Mouse (Mus musculus): Measurements from ENCODE around the gene Sorbs1.

The Sorbs1 gene

DNA sequence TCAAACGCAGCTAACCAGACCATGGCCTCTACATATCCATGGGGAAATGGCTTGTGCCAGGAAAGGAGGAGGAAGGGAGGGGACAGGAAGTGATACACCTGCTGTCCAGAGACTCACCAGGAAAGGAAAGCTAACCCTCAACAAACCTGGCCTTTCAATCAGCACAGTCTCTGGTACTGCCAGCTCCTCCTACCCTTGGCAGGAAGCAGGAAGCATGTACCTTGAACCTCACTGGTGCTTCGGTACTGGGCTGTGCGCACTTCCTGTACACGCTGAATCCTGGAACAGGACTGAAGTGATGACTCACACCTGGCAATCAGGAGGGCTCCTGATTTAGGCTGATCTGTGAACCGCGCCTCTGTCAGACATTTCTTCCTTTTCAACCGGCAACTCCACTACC, 206.0 kb downstream of the Sorbs1 start:
- DNase-seq (ENCODE audit: low read depth in 2 of 2, low spot score in 2 of 2): no peak

DNA sequence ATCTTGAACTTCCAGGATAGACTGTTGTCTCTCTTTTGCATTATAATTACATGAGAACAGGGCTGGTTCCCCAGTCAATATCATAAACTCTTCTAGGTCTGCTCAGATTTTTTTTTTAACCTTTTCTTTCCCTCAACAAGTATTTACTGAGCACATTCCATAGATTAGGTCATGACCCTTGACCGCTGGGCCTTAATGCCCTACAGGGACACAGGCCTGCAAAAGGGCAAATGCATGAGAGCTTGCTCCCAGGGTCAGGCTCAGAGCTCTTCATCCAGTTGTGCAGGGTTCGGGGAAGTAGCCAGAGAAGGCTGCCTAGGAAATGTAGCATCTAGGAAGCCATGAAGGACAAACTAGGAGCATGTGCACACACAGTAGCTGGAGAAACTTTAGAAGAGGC, 206.9 kb downstream of the Sorbs1 start:
- DNase-seq (ENCODE audit: low read depth in 2 of 2, low spot score in 2 of 2): no peak

DNA sequence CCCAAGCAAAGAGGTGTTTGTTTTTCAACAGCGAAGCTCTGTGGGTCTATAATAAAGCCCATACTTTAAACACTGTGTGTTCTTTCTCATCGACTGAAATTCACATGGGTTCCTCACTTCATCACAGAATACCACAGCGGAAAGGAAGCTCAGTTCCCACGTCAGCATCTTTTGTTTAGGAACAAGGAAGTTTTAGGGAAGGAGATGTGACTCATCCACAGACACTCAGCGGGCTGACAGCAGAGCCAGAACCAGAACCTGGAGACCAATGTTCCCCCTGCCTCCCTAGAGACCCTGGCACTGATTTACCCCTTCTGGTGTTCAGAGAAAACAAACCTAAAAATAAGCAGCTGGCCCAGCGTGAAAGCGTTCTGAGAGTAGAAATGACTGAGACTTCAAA, 208.1 kb downstream of the Sorbs1 start:
- no peak for DNase-seq (ENCODE audit: low read depth in 2 of 2, low spot score in 2 of 2)

DNA sequence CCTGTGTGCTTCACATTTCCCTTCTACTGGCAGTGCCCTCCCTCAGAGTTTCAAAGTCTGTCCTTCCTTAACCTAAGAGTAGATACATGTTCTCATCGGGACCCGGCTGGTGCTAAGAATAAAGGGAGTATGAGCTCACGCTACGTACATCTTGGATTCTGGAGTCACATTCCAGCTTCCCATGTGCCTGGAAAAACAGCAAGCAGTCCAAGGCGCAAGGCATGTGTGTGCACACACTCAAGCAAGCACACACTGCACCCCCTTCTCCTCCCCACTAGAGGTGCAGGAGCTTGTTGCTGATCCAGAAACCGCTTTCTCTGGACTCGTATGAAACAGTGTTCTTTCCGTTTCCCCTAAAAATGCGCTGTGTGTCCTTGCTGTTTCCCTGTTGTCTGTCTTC, 210.7 kb downstream of the Sorbs1 start:
- DNase-seq (ENCODE audit: low read depth in 2 of 2, low spot score in 2 of 2): no peak

DNA sequence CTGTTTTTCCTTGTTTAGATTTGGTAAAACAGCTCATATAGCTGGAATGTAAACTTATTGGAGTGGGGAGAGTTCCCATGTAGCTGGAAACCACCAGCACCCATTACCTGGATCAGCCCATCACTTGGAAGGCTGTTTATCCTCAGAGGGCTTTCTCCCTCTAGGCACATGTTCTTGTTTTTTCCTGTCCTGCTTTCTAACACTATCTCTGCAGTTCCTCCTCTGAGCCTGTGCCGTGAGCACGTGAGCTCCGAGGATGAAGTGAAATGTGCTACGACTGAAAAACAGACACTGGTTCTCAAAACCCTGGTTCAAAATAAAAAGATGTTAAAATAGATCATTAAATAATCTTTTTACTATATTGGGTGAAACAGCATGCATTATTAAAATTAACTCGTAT, 211.1 kb downstream of the Sorbs1 start:
- no peak for DNase-seq (ENCODE audit: low read depth in 2 of 2, low spot score in 2 of 2)

DNA sequence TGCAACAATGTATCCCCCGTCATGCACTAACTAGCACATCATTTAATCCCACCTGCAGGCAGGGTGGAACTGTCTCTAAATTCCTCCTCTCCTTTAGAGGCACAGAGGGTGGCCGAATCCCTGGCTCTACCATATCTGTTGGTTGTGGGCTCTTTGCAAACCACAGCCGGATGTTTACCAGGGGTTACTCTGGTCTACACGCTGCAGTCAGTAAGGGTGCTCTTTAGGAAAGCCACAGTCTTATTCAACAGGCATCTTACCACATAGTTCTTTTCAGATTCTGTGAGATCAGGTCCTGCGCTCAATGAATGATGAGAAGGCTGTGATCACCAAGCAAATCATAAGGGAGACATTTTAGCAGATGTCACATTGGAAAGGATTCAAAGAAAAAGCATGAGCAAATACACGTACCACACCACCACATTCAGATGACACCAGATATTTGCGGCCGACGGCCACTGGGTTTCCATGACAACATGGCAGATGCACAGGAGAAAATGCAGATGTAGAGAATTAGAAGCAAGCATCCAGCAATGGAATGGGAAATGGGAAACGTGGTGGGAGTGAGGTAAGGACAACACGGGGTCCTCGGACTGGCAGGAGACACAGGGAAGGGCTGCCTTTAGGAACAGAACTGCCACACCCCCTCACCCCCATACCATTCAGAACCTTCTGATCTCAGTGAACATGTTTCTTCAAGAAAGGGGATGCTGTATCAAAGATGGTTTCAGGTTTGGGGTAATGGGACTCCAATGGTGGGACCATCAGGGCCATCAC, 213.4 kb downstream of the Sorbs1 start:
- DNase-seq (ENCODE audit: low read depth in 2 of 2, low spot score in 2 of 2): peak in 1 of 2 experiments; percentile 3

DNA sequence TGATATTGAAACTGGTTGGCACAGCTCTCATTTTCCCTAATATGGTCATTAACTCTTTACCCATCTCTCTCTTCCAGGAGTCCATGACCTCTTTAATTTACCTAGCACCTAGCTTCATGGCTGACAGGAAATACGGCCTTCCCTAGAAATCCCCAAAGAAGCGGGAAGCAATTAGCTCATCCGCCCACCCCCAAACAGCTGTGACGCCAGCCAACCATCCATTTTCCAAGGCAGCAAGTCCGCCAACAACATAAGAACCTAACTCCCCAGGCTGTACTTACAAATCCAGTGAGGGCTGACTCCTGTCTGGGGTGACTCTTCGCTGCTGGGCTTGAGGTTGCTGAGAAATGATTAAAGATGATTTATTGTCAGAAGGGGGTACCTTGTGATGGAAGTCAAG, 214.4 kb downstream of the Sorbs1 start:
- no peak for DNase-seq (ENCODE audit: low read depth in 2 of 2, low spot score in 2 of 2)

DNA sequence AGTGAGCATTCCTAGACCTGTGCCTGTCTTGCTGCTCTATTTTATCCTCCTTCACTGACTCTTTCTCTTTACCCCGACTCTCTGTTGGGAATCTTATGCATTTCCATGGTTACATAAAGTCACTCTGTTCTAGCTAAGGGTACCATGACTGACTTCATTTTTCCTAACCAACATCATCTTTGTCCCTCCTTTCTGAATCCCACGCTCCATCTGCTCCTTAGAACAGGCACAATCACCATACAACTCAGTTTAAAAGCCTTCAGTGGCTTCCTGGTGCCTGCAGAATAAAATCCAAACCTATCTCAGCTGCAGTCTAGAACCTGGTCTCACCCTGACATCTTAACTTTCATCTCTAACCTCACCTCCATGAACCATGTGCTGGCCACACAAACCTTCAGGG, 215.0 kb downstream of the Sorbs1 start:
- no peak for DNase-seq (ENCODE audit: low read depth in 2 of 2, low spot score in 2 of 2)

DNA sequence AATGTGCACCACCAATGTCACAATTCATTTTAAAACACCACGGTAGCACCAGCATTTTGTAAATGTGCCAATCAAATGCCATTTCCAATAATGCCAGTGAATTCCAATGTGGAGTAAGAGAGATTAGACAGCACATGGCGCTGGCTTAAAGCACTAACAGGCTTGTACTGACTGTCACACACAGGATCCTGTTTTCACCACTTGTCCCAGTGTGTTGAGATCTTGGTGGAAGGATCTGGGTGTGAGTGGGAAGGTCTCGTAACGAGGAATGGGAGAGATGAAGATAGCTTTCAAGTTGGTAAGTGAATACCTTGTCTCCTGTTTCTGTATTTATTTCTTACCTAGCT, 215.8 kb downstream of the Sorbs1 start:
- DNase-seq (ENCODE audit: low read depth in 2 of 2, low spot score in 2 of 2): no peak

DNA sequence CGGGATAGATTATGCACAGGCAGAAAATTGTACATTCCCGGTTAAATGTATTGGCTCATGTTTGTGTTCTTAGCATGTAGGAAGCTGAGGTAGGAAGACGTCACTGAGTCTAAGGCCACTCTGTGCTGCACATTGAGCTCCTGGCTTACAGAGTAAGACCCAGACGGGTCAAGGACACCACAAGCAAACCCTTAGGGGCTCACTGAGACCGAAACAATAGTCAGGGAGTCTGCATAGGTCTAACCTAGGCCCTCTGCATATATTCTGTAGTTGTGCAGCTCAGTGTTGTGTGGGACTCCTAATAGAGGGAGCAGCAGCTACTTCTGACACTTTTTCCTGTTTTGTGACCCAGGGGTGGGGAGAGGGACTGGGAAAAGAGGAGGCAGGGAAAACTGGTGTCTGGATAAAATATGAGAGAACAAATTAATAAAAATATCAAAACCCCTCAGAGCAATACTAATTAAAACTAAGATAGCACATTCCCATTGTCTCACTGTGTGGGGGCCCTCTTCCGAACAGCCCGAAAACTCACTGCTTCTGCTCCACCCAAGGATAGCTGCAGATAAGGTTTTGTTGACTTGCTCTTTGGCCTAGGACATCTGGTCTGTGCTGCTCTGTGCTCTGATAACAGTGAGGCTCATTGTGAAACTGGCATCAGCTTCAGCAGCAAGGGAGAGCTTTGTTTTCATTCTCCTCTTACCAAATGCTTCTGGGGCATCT, 216.3 kb downstream of the Sorbs1 start:
- no peak for DNase-seq (ENCODE audit: low read depth in 2 of 2, low spot score in 2 of 2)

DNA sequence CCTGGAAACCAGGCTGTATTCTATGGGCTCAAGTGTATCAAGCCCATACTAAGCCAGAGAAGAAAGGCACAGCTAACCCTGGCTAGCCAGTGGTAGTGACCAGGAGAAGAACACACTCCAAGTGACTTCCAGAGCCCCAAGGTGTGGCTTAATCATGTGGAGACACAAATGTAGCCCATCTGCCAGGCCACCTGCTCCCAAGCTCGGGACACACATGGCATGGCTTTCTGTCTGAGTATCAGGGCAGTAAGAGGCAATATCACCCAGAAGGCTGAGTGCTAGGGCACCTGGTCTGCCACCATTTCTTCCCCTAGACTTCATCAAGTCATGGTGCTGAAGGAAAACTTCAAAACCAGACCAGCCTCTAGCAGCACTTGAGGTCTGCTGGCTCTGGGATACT, 219.3 kb downstream of the Sorbs1 start:
- DNase-seq (ENCODE audit: low read depth in 2 of 2, low spot score in 2 of 2): no peak

DNA sequence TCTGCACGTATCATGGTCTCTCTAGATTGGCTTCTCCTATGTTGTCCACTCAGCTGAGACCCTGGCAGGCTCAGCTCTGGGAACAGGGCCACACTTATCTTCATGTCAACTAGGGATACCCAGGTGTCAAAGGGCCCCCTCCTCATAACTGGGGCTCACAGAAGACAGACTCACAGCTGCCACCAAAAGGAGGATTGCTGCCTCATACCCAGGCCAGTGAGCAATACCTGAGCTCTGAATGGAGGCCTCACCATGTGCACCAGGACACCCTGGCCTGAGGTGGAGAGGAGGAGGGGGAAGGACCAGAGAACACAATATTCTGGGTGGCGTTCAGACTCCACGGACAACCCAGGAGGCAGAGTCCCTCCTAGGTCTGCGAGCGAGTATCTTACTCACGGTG, 219.8 kb downstream of the Sorbs1 start:
- no peak for DNase-seq (ENCODE audit: low read depth in 2 of 2, low spot score in 2 of 2)

DNA sequence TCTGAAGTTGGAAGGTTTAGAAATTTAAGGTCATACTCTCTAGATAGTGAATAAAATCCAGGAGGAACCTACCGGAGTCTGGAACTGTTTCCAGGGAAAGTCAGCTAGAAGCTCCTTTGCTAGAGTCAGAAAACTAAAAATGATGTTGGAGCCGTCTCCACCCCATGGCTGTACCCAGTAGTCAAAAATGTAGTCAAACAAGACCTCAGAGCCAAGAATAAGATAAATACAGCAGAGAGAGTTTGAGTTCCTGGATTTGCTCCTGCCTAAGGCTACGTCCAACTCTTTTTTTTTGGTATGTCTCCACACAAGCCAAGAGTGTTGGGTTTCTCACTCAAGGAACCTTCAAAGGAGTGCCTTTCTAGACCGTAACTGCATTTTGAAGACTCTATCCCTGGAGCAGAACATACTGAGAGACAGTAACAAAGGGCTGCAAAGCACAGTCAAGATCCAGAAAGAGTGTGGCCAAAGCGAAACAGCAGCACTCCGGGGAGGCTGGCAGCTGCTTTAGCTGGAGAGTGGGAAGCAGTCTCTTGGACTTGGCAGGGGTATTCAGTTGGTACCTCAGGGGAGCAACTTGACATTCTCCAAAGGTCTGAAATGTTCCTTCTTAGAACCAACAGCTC, 223.4 kb downstream of the Sorbs1 start:
- no peak for DNase-seq (ENCODE audit: low read depth in 2 of 2, low spot score in 2 of 2)

DNA sequence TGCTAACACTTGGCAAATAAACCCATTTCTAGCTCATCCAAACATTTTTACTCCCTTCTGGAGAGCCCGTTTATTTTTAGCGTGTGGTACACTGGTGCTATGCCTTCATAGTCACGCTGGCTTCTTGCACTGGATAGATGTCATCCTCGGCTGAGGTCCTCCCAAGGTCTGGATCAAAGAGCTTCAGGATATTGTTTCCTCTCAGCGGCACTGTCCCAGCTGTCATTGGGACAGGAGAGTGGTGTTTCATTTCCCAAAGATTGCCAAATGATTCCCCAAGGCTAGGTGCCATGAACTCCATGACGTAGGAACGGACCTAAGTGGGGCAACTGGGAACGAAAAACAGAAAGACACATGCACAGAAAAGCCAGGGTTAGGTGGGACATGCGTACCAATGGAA, 225.2 kb downstream of the Sorbs1 start:
- no peak for DNase-seq (ENCODE audit: low read depth in 2 of 2, low spot score in 2 of 2)

DNA sequence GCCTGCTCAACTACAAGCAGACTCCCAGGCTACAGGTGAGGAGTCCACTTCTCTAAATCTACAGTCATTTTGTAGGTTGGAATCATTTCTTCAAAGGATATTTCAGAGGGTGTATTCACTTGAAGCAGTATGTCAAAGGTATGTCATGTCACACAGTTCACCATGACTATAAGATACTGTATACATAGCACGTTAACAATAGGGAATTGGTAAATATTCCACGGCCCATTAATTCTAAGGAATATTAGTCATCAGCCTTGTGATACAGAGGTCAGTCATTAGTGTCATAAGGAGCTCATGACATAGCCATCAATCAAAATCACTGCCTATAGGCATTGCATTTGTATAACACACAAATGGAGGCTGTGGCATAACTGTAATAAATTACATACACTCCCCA, 228.9 kb downstream of the Sorbs1 start:
- no peak for DNase-seq (ENCODE audit: low read depth in 2 of 2, low spot score in 2 of 2)

DNA sequence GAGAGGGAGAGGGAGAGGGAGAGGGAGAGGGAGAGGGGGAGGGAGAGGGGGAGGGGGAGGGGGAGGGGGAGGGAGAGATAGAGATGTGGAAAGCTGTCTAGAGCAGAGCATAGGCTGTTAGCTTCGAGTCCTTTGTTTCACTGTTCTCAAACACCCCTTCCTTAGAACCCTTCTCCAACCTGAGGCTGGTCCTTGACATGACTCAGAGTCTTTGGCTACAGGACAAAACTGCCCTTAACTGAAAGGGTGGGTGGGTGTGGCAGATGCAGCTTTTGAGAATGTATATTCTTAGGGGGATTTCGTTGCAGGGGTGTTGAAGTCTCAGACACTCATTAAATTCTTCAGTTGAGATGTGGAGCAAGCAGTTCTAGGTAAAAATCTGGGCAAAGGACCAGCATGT, 230.2 kb downstream of the Sorbs1 start:
- no peak for DNase-seq (ENCODE audit: low read depth in 2 of 2, low spot score in 2 of 2)

DNA sequence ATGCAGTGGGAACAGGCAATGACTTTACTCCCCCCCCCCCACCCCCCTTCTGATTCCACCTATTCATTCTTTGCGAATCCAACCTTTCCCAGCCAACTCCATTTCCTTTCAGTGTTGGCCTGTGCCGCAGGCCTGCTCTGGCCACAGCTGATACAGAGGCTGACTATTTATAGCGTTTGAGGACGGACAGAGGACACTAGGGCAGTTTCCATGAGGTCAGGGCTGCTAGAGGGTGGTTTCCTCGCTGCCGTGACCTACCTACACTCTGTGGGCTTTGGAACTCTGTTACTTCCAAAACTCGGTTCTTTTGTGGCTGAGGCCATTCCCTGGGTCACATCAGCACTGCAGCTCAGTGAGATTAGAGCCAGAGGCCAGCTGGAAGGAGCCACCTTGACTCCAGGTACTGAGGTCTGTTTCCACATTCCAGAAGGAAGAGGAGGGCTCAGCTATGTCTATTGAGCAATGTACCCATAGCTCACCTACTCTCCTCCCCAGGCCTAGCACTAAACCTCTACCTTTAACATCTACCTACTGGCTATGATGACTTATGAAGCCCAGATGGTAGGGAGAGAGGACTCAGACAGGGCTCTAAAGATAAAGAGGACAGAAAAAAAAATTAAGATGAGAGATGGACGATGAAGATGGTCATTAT, 235.1 kb downstream of the Sorbs1 start:
- DNase-seq (ENCODE audit: low read depth in 2 of 2, low spot score in 2 of 2): no peak

DNA sequence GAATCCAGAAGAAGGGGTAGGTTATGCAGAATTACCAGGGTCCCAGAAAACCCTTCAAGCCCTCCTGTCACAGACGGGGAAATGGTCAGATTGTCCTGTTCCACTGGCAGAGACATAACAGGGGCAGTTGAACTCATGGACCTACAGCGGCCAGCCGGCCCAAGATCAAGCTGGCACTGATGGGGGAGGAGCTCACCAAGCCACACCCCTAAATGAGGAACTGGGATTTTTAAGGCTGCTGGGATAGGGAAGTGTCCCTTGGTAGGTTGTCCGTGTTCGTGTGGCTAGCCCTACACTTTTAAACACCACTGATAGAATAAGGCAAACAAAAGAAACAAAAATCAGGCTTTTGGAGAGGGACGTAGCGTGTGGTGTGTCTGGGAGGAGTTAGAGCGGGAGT, 236.1 kb downstream of the Sorbs1 start:
- no peak for DNase-seq (ENCODE audit: low read depth in 2 of 2, low spot score in 2 of 2)

DNA sequence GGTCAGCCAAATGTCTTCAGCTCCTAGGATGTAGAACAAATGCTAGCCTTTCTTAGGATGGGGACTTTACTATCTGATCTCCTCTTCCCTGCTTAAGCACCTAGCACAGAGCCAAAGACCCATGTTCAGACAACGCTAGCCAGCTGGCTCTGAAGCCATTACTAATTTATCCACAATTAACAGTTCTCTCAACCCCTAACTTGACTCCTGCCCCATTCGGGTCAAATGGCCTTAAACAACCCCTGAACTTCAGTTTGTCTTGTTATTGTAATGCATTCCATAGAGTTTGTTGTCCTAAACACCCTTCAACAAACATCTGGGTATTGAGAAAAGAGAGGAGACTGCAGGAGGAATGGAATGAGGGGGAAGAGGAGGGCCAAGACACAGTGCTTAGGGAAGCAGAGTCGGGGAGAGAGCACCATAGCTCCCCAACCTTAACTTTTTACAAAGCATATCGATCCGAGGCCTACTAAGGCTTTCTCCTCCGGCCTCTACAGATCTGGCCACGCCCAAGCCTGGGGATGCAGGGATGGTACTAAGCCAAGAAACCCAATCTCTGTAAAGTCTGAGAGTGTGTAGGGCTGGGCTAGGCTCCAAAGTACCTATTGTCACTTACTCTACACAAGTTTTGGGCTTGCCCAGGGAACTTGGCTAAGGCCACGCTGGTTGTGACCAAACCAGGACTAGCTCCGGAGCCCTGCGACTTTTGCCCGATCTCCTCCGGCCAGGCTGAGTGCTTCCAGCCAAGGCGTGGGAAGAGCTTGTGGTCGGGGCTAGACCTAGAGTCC, 238.0 kb downstream of the Sorbs1 start:
- no peak for DNase-seq (ENCODE audit: low read depth in 2 of 2, low spot score in 2 of 2)

DNA sequence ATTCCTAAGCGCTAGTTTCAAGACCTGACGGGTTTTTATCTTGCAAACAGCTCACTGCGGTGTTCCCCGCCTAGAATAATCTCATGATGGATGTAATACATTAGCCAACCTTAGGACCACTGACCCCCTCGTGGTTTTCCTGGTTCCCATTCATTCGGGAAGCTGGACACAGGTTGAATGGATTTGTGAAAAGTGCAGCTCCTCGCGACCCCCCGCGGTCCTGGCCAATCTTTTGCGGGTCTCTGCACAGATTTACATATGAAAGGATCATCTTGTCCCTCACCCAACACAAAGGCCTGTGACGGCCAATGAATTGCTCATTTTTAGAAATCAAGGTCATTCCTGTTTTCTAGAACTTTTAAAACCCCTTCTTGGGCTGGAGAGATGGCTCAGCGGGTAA, 240.9 kb downstream of the Sorbs1 start:
- DNase-seq (ENCODE audit: low read depth in 2 of 2, low spot score in 2 of 2): no peak

DNA sequence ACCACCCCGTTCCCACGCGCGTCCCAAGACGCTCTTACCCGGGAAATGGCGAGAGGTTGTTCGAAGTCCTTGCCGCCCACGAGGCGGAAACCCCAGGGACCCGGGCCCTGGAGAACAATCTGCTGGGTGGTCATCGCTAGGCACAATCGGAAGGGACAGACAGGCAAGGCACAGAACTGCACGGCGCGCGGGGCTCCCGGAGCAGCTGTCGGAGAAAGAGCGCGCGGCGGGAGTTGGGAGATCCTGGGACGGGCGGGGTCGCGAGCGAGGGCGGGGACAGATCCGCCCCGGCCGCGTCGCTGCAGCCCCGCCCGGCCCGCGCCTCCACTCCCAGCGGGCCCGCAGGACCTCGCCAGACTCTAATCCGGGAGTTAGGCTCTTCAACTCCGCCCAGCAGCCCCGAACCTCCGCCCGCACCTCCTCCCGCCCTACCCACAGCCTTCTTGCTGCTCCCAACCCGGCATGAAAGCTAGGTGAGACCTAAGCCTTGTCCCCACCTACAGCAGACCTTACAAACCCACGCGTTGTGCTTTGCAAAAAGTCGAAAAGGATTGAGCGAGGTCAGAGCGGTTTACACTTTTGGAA, 242.2 kb downstream of the Sorbs1 start, which contains the start of gene Pdlim1:
Gene Pdlim1, minus strand, starts transcription at position 535 of the 585 bp plus-strand sequence.
- peak; percentile 58 to 60 for DNase-seq (ENCODE audit: low read depth in 2 of 2, low spot score in 2 of 2)

Measured in CD8-positive naive resting alpha-beta T cell, adult 2 months (primary cell).